Mouse (Mus musculus) spleen, postnatal 14 days (tissue): ENCODE data around the gene Ccdc80.

ENCODE experiments used
- DNase-seq, 2 experiments: peaks; one replicate each; pipeline ENCODE4 v3.0.0; 2021 to 2022; ENCODE audit warnings: low spot score in 2 of 2

The Ccdc80 gene

DNA sequence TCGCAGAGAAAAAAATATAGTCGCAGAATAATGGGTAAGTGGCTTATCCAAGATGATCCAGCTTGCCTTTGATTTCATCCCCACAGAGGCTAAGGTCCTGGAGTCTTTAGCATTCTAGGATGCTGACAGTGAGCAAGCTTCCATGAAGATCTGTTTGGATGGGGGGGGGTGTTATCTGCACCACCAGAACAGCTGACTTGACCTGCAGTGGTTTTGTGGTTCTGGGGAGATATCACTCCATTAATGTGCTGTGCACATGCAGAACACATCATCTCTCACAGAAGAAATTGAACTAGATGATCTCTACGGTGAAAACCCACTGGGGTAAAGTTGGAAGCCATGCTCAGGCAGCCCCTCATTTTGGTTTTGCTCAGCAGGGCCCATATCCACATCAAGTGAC, 24.0 kb downstream of the Ccdc80 start:
- no peak for DNase-seq

DNA sequence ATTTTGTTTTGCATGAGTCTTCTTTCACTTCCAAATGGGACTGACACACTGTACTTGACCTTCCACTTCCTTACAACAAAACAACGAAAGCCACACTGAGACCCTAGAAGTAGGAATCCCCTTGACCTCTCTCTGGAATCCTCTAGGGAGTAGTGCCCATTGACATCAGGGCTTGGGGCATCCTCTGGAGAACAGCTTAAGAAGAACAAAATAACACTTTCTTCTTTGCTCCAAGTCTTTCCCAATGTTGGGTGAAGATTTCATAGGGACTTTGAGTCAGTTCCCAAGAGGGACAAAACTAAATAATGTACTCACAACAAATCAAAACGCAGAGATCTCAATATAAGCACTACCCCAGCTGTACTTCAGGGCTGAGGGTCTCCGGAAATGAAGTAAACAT, 25.6 kb downstream of the Ccdc80 start:
- DNase-seq = no peak

DNA sequence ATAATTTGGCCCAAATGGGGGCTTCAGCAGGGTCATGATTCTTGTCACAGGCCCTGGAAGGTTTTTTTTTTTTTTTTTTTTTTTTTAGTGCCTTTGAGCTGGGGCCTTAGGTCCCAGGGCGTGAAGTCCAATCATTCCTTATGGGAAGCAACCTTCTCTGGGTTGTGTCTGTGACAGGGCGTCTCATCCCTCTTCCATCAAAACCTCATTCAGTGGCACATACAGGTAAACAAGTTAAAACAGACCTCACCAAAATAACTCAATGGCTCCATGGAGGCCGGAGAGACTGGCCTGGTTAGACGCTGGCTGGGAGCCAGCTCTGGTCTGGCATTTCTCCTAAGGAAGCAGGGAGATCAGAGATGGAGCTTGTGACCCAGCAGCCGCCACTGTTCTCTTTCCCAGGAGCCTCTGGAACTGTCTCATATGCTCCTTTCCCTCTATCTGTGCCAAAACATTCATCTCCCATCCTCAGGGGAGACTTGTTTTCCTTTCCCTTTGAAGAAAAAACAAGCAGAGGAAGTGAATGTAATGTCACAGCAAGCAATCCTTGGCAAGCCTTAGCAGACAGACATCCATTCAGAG, 27.7 kb downstream of the Ccdc80 start:
- no peak for DNase-seq

DNA sequence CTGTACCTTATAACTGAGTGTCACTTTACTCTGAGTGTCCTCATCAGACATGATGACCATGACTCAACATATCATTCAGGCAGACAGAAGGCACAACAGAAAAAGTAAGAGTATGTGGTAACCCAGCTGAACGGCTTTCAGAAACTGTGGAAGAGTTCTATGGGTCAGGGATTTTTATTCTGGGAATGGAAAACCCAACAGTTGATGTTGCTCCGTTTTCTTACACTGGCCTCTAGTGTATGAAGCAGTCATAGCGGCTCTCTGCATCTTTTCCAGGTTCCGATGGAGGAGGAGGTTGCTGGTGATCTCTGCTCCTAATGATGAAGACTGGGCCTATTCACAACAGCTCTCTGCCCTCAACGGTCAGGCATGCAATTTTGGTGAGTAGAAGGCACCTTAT, 29.4 kb downstream of the Ccdc80 start:
- DNase-seq = no peak

DNA sequence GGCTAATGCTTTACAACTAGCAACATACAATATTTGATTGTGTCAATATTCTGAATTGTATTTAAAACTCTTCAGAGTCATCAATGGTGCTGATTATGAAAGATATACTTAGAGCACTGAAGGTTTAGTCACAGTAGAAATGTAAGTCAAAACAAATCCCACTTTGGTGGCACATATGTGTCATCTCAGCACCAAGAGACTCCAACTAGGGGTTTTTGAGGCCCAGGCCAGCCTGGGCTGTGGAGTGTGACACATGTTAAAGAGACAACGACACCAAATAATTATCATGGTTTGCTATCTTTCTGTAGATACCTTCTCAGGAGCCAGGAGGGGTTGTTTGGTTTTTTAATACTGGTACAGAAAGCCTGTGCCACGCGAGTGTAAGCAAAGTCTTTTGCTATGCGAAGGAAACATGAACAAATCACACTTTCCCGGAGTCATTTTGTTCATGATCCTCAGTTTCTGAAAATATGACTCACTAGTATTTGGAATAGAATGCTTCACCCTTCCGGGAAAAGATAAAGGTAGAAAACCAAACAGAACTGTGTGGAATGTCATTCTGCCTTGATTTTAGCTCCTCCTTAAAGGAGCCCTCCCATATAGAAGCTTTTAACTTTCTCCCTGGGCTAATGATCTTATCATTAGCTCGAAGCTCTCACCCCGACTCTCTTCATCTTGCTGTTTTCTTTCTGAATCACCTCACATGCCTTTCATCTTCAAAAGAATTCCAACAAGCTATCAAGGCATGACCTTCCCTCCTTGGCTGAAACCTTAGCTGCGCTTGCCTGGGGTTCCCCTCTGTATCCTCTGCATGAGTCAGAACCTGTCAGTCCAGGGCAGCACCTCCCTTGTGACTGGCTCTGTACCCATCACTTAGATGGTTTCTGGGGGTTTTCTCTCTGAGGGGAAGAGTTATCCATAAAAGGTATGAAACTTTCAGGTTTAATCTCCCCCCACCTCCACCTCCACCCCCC, 31.3 kb downstream of the Ccdc80 start:
- no peak for DNase-seq

DNA sequence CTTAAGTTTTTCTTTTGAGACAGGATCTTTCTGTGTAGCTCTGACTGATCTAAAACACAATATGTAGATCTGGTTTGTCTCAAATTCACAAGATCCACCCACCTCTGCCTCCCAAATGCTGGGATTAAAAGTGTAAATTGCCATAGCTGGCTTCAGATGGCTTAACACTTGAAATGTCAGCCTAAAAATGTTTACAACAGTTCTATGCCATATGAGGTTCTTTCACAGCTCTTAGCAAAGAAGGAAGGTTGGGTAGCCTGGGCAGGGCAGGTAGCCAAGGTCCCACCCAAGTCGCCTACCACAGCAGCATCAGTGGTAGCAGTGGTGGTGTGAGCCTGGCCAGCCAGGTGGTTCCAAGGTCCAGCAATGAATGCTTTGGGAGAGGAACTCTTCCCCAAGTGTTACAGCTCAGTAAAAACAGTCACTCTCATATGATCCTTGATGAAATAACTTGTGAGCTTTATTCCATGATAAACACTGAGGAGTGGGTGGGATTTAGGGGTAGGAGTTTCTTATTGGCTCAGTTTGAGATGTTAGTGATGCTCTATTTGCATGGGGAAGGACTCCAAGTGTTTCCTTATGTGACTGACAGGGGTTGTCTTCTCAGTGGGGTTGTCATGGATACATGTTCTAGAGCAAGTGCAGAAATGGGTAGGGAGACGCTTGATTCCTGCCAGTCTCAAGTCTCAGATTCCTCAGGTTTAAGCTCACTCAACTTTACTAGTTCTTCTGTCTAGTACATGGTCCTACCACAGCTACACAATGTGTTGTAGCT, 34.9 kb downstream of the Ccdc80 start:
- DNase-seq = no peak

DNA sequence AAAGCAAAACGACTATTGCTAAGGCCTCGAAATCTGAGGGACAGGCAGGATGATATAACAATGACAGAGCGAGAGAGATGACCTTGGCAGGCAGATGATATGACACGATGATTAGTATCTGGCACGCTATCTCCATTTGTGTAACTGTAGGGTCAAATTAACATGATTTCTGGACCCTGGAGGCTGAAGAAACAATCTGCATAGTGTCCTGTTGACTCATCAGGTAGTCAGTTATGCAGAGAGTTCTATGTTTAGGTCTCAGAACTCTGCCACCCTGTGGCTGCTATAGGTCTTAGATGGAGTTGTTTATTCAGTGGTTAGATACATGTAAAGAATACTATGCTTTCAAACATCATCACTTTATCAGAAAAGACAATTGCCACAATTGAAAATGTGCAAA, 48.5 kb downstream of the Ccdc80 start:
- no peak for DNase-seq

DNA sequence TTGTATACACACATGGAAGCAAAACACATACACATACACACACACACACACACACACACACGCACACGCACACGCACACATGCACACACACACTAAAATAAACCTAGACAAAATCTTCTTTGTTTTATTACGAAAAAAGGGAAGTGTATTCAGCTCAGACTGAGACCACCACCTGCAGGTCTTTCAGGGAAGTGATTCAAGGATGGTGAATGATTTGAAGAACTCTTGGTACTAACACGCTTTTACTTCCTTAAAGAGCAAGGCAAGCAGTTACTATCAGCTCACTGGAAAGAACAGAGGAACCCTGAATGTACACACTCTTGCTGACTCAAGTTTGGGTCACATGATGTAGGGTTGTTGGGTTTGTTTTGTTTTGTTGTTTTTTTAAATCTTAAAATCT, 49.4 kb downstream of the Ccdc80 start:
- DNase-seq = no peak

DNA sequence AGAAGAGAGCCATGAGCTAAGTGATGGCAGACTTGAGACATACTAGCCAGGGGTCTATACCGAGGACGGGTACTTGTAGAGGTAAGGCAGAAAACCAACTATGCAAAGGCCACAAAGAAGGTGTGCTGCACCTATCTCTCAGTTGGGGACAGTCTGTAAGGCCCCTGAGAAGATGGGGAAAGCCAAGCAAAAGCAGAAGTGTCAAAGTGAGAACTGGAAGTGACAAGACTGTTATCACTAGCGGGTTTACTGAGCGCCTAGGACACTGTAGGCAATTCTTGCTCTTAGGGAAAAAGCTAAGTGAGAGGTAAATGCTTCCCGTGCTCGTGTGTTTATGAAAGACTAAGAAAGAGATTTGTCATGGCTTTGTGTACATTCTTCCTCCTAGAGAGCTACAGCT, 51.9 kb downstream of the Ccdc80 start:
- DNase-seq = no peak

DNA sequence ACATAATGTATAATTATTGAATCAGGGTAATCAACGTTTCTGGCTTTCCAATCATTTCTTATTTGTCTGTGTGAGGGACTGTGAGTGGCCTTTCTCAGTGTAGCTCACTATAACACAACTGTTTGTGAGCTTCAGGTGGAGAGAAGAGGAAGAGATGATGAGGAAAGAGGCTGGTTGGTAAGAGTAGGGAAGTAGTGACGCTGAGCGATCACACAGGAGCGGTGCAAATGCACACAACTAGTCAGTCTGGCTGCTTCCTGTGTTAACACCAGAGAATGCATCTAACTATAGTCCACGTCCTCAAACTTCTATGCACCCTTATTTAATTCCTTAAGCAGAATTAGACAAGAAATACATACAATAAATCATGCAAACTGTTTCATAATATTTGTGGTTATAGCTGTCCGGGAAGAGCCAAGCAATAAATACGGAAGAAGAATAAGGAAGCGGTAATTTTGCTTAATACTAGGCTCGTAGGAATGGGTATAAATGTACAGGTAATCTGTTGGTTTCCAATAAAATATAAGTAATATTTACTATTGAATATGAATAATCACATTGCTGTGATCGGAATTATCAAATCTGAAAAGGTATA, 55.4 kb downstream of the Ccdc80 start:
- DNase-seq = no peak

DNA sequence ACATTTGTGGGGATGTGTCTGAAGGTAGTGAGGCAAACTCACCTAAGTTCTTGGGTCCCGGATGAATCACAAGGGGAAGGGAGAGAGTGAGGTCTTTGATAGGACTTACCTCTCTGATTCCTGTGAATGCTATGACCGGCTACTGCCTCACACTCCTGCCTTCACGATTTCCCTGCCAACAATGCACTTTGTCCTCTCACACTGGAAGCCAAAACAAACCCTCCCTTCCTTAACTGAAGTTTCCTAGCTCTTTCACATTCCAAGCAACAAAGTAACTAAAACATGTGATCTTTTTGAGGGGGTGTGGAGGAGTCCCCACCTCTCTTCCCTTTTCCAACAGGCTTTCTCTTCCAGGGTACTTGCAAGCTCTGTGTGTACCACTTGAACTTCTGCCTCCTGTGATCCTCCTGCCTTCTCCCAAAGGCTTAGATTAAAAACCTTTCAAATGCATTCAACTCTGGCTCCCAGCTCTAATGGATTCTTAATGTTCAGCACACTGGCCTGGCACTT, 61.6 kb downstream of the Ccdc80 start:
- no peak for DNase-seq

DNA sequence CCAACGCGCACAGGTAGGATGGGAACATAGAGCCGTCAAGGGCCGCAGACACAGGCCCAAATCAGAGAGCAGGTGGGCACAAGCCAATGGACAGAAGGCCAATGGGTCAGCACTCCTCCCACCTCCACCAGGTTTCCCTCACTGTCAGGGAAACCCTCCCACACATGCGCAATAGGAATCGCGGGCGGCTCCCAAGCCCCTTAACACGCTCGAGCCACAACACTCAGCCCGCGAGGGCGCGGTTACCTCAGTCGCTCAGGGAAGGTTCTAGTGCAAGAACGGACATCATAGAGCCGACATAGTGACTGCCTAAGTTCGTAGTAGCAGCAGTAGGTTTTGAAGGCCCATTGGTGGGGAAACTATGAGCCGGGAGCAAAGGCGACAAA, 64.9 kb downstream of the Ccdc80 start:
- peak; percentile 41 to 49 for DNase-seq

DNA sequence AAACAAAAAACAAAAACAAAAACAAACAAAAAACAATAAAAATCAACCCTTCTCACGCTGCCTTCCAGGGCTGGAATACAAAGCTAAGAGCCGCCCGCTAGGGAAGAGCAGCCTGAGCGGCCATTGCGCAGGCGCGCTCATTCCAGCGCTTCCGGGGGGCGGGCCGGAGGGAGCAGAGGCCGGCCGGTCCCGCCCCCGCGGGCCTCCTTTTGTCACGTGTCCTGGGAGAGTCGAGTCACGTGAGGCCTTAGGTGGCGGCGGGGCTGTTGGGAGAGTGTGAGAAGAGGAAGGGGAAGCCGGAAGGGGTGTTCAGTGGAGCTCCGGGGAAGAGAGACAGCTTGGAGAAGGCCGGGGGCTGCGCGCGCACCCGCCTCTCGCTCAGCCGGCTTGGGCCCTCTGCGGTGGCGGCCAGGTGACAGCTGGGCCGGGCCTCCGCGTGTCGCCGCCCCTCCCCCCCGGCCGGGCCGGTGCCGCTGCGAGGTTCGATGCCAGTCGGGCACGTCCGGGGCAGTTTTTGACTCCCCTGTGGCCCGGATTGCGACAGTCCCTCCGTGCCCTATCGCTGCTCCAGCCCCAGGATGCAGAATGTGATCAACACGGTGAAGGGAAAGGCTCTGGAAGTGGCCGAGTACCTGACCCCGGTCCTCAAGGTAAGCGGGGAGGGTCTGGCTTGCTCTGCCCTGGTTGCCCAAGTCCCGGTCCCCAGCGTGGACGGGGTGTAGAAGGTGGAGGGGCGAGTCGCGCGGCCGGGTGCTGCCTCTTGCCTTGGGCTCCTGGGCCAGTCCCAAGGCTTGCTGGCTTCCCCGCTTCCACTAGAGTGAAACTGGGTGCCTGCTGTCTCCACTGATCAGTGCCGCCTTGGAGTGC, 65.6 kb downstream of the Ccdc80 start, which contains the start of the genes Slc35a5 and Atg3:
TSS of gene Slc35a5 (minus strand) at position 185 of the 867 bp plus-strand sequence.
TSS of gene Atg3 (plus strand) at position 264 of the 867 bp plus-strand sequence.
- peak; percentile 87 to 91 for DNase-seq

DNA sequence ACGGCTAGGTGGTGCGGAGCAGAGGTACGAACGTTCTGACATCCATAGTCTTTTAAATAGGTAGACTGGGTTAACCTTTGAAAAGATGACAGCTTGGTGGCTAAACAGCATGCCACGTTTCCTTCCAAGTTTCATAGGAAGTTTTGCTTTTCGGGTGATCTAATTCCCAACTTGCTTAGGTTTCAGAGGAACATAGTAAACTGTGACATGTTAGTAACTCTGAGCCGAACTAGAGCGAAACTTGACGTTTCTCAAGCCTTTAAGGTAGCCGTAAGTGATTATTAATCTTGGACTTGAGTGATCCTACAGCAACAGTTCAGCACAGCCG, 66.2 kb downstream of the Ccdc80 start:
- DNase-seq = no peak
